Mouse (Mus musculus) fat pad, adult 2 months (tissue): Measurements from ENCODE around the gene Med10.
A peak's percentile ranks its signal among the peaks of the same experiment; 100 is the strongest.

Source experiments
- DNase-seq: peaks from one replicate; pipeline ENCODE4 v3.0.0-alpha.2; 2011; ENCODE audit warnings: low read depth, low spot score; ENCODE audit errors: extremely low read depth

Med10 gene

DNA sequence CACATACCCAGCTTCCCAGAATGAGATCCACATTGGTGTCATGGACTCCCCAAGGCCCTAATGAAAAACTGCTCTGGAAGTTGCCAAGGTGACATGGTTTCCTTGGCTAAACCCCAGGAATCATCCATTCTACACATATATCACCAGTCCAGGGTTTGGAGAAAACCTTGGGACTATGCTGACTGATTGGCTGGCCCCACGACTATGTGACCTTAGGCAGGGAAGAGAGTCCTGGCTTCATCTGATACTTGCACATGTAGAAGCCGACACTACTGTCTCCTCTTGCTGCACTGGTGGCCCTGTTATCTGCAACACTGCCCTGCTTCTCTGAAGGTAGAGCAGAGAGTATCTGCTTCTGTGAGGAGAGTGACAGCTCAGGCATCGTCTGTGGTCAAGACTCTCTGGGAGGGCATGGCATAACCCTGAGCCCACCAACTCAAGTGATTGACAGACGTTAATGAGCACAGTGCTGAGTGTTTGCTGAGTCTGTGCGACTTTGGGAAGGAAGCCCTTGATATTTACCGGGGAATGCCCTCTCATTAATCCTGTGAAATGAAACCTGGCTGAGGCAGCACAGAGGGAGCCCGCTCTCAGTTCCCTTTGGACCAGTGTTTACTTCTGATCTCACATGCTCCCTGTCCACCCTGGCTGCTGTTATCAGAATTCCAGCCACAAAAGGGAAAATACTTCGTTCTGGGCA lies 23.4 kb downstream of the Med10 start:
- no peak for DNase-seq

DNA sequence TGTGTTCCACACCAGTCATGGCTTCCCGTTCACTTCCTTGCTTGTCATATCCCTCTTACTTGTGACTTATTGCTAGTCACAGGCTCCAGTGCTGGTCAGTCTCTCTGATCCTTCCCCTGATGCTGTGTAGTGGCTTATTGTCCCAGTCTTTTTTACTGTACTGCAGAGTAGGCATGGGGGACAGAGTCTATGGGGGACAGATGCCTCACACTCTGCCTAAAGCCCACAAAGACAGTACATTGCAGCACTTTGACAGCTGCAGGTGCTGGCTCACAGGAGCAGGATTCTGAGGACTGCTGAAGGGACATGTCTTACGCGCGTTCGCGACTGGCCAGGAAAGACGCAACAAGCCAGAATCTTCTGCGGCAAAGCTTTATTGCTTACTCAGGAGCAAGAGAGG lies 28.4 kb downstream of the Med10 start:
- no peak for DNase-seq

DNA sequence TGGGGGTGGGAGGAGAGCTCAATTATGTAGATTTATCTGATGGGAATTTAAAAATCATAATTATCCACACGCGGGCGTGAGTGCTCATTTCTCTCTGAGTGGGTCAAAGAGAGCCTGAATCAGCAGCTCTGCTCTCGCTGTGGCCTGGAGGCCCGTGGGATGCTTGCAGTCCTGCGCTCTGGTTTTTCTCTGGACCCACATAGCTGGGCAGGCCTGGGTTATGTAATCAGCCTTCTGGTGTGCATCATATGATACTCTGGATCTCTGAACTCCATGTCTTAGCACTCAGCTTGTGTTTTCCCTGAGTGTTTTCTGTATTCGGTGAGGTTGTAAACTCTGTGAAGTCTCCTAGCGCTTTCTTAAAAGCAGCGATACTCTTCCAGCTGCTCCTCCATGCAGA lies 30.4 kb downstream of the Med10 start:
- DNase-seq: no peak

DNA sequence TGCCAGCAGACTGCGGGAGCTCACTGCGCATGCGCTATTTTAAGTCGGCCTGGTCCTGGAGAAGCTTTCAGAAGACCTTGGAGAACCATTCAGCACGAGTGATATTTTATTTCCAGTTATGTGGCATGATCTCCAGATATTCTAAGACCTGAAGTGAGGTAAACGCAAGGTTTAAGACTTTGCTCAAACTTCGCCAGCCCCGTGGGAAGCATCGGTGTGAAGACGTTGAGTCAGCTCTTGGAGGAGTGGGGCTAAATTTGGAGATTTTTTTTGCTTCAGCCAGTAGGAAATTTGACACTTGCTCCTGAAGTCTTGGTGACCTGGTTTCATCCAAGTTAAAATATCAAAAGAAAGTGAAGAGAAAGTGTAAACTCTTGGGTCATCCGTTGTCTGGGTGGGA lies 31.2 kb downstream of the Med10 start:
- DNase-seq: no peak

DNA sequence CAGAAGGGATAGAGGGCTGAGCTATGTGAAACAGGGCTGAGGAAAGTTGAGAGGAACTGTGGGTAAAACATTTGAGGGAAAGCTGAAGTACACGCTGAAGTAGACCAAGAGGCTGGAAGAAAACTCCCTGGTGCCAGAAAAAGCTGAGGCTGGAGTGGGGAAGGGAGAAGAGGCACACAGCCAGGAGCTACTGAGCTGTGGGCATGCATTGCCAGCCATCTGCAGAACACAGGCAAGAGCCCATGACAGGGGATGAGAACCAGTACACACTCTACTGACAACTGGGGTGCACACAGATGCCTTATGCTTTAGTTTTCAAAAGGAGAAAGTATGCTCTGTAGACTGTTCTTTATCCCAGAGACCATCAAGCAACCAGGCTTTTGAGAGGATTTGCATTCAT lies 43.4 kb downstream of the Med10 start:
- no peak for DNase-seq

DNA sequence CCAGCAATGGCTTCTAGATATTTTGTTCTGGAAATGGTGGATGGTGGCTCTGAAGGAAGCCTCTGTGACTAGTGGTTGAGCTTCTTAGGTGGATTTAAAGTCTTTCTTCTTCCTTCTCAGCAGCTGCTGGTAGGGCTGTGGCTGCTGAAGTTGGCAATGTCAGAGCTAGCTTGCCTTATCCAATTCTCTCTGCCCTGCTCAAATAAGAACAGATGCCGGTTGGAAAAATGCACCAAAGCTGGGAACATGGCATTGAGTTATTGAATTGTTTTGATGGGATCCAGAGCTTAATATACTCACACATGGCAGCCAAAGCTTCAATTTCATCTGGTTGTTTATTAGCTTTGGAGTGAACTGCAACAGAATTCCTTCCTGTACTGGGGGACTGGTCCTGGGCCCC lies 47.4 kb downstream of the Med10 start:
- DNase-seq: no peak

DNA sequence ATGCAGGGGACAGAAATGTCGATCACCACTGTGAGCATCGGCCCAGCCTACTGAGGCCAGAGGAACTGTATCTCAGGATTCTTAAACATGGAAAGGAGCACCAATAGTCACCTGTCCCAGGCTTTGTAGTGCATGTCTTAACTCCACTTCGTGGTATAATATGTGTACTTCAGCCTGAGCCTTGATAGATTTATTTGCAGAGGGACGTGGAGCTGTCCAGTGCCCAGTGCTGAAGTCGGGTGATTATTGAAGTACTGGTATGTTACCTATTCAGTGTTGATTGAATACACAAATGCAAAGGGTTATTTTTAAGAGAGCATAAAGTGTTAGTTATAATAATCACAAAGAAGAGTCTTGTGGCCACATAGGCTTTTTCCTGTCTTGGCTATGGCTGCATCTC lies 50.1 kb downstream of the Med10 start:
- no peak for DNase-seq

DNA sequence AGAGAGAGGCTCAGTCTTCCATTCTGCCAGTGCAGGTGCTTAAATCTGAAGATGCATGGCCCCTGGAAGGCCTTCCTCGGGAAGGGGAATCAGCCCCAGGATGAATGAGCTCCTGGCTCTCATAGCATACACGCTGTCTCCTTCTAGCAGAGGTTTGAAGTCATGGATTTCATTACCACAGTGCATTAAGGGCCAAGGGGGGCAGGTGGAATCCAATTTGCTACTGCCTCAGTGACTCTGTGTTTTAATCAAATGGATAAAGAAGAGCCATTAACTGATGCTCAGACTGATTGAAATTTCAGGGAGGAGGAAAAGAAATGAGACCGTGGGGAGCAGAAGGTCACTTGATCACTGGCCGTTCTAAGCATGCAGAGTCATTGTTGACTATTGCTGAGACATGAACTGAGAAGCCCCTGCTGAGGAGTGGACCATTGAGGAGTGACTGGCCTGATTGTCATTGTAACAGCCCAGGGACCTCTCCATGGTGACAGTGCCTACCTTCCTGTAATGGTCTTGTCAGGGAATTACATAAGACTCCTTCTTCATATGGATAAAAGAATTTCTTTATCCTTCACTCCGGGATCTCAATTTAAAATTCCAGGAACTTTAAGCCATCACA lies 51.3 kb downstream of the Med10 start:
- DNase-seq: no peak

DNA sequence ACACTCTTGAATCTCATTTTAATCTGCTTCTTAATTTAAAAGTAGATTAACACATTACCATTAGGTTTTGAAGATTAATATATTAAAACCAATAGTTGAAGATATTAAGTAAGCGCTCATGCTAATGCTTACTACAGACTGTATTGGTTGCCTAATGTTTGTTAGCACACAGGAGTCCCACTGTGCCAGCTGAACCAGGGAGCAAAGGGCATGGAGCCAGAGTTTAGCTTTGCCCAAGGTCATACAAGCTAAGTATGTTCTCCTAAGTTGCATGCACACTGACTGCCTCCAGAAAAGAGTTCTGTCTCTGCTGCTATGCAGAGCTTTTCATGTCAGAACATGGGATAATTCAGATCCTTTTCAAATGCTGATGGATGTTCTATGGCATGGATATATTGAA lies 53.7 kb downstream of the Med10 start:
- peak; percentile 11 for DNase-seq

DNA sequence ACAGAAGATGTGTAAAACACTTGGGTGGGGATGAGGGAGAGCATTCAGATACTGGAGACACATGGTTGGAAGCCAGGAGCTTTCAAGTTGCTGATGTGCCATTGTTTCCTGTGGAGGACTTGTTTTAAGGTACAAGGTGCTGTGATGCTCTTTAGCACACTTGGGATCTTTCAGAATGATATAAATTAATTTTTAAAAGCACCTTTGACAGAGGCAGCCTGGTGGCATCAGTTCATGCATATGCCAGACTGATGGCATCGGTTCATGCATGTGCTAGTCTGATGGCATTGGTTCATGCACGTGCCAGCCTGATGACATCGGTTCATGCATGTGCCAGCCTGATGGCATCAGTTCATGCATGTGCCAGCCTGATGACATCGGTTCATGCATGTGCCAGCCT lies 60.1 kb downstream of the Med10 start:
- no peak for DNase-seq

DNA sequence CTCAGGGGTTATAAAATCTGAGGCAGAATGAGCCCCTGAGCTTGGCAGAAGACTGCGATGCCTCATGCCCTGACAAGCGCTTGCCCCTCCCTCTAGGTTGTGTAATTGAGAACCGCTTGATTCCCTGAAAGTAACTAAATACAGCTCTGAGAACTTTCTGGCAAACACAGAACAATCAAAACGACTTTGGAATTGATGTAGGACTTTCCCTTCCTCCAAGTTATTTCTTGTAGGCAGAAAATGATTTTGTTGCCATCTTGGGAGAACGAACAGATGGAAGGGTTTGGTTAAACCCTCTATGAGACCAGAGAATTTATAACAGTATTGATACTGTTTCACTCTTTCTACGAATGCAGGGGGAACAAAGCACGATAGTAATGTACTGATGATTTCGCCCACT lies 62.7 kb downstream of the Med10 start:
- peak; percentile 8 for DNase-seq
